Mouse (Mus musculus) forebrain, embryonic 14.5 days (tissue): ENCODE results near the gene Fam187b. TPM values are rescaled to one million over a fixed set of nuclear protein-coding genes. Genes with fewer than 3 reads are reported as not detected.
A peak's percentile ranks its signal among the peaks of the same experiment; 100 is the strongest.

Experiments
- ATAC-seq: fragments of 200-750 bp; cut with Nextera tagmentation; 2 replicates; pipeline ENCODE4 v1.8.0; 2017; ENCODE audit warnings: mild to moderate bottlenecking, moderate library complexity
- DNase-seq: peaks from one replicate; pipeline ENCODE4 v3.0.0-alpha.2; 2015; ENCODE audit warnings: low spot score
- H3K27ac ChIP-seq: fragments of 300-500 bp; sonication (generic); 2 replicates; pipeline ENCODE4 v1.5.1; 2014; ENCODE audit warnings: low read depth, mild to moderate bottlenecking, control low read depth, low read length, moderate library complexity
- H3K27me3 ChIP-seq: fragments of 300-500 bp; sonication (generic); replicated peaks from 2 replicates; pipeline ENCODE4 v1.6.1; 2014; ENCODE audit warnings: low read length, control low read depth, mixed read lengths; ENCODE audit not compliant: control insufficient read depth, insufficient read depth
- H3K36me3 ChIP-seq: fragments of 300-500 bp; sonication (generic); 2 replicates; pipeline ENCODE4 v1.6.1; 2014; ENCODE audit warnings: low read length, control low read depth; ENCODE audit not compliant: control insufficient read depth, insufficient read depth
- H3K4me1 ChIP-seq: fragments of 300-500 bp; sonication (generic); 2 replicates; pipeline ENCODE4 v1.6.1; 2014; ENCODE audit warnings: antibody characterized with exemption, low read length, control low read depth; ENCODE audit not compliant: control insufficient read depth, insufficient read depth
- H3K4me2 ChIP-seq: fragments of 300-500 bp; sonication (generic); 2 replicates; pipeline ENCODE4 v1.6.1; 2014; ENCODE audit warnings: mild to moderate bottlenecking, control low read depth, low read length
- H3K4me3 ChIP-seq: fragments of 300-500 bp; sonication (generic); 2 replicates; pipeline ENCODE4 v1.5.1; 2014; ENCODE audit warnings: low read depth, low read length, control low read depth
- H3K9ac ChIP-seq: fragments of 300-500 bp; sonication (generic); 2 replicates; pipeline ENCODE4 v1.6.1; 2014; ENCODE audit warnings: mild to moderate bottlenecking, low read length, control low read depth, moderate library complexity
- H3K9me3 ChIP-seq: fragments of 300-500 bp; sonication (generic); replicated peaks from 2 replicates; pipeline ENCODE4 v1.6.1; 2016; ENCODE audit warnings: low read length, control low read depth, mixed read lengths; ENCODE audit not compliant: control insufficient read depth
- WGBS: fragments of 180-500 bp; shearing (Covaris S2); extraction: QIAGEN DNeasy Blood & Tissue Kit; methylation state at CpG from one replicate; pipeline ENCODE4 v1.1.7; 2014; 5-methylcytosine and 5-hydroxymethylcytosine counted together
- polyA plus RNA-seq: library from polyadenylated mRNA; unstranded; fragments of >200 nt; fragmentation: Nextera tagmentation; extraction: Ambion mirVana; gene quantifications from 2 replicates; pipeline ENCODE4 v1.2.1, GENCODE M21; 2014

The Fam187b gene
- polyA plus RNA-seq, 1 experiment from 2014 or later = 0.20 TPM

DNA sequence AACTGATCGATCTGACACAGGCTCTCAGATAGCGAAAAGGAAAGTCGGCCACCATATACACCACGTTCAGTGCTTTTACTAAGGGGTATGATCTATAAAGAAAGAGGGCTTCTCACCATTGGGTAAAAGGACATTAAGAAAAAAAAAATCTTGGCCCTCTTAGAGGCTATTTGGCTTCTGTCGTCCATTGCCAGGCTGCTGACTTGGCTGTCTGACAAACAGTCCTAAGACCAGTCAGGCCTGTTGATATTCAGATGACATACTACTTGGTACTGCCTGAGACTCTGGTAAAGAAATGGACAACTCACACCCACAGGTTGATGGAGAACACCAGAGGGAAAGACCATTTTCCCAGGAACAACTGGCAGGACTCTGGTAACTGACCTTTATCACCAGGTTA lies 39.4 kb downstream of the Fam187b start:
- Histone ChIP-seq H3K4me1 (no peaks in the 10 kb centered on the region), H3K4me3 (no peak overlapping the region), H3K4me2 (no peak overlapping the region), H3K27ac (no peak overlapping the region), H3K27me3 (no peaks in the 10 kb centered on the region), H3K9ac (no peak overlapping the region), H3K36me3 (no peaks in the 10 kb centered on the region), H3K9me3 (no peaks in the 10 kb centered on the region)
- ATAC-seq (no peak), DNase-seq (no peak)
- WGBS = 87% methylated on average over 5 of the region's 5 CpGs

DNA sequence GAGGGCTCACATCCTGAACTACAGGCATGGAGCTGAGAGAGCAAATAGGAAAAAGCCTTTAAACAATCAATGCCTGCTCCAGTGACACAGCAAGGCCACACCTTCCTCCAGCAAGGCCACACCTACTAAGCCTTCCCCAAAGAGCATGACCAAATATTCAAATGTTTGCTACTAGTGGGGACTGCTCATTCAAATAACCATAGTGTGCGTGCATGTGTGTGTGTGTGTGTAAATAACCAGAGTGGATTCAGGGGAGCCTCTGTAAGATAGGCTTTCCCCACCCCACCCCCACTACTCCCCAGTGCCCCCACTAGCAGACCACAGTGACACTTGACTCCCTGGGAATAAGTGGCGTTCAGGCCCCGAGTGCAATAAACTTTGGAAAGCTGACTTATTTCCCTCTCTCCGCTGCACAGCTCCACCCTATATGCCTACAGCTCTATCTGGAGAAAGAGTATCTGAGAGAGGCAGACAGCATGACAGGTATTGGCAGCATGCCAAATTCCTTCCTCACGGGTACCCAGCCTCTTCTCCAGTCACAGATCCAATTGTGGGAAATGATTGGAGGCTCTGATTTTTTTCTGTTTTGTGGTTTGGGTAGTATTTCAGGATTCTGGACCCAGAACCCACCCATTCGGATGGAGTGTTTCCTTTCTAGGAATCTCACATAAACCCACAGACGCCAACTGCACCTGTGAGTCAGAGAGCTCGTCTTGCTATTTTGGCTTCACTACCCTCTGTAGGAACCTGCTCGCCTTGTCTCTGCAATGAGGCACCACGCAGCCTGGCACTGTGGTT lies 43.7 kb downstream of the Fam187b start:
- H3K27ac ChIP-seq = no peak overlapping the region
- DNase-seq (peak; percentile 75), ATAC-seq (no peak)
- H3K9me3 ChIP-seq = no peaks in the 10 kb centered on the region
- no peak overlapping the region for H3K9ac ChIP-seq
- H3K4me2 ChIP-seq = no peak overlapping the region
- H3K4me1 ChIP-seq = no peaks in the 10 kb centered on the region
- WGBS = 50% methylated on average over 10 of the region's 10 CpGs
- H3K4me3 ChIP-seq = no peak overlapping the region
- H3K36me3 ChIP-seq = no peaks in the 10 kb centered on the region
- no peaks in the 10 kb centered on the region for H3K27me3 ChIP-seq

DNA sequence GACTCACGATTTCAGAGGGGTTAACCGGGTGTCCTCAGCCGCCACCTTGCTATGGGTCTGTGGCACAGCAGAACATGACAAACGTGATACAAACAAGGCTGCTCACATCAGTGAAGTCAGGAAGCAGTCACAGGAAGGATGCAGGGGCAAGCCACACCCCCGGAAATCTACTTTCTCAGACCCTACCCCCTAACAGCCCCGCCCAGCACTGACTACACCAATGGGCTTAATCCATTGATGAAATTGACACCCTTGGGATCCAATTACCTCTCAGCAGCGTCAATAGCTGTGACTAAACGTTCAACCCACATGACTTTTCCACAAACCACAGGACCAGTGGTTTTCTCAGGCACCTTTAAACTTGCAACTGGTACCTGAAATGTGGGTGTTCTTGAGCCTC lies 55.0 kb downstream of the Fam187b start:
- no peak overlapping the region for H3K9ac ChIP-seq
- 79% methylated on average over 8 of the region's 8 CpGs for WGBS
- H3K4me2 ChIP-seq = no peak overlapping the region
- no peaks in the 10 kb centered on the region for H3K9me3 ChIP-seq
- H3K36me3 ChIP-seq = no peaks in the 10 kb centered on the region
- H3K27ac ChIP-seq = no peak overlapping the region
- no peak overlapping the region for H3K4me3 ChIP-seq
- ATAC-seq = no peak
- no peak for DNase-seq
- H3K27me3 ChIP-seq = no peaks in the 10 kb centered on the region
- H3K4me1 ChIP-seq = no peaks in the 10 kb centered on the region

DNA sequence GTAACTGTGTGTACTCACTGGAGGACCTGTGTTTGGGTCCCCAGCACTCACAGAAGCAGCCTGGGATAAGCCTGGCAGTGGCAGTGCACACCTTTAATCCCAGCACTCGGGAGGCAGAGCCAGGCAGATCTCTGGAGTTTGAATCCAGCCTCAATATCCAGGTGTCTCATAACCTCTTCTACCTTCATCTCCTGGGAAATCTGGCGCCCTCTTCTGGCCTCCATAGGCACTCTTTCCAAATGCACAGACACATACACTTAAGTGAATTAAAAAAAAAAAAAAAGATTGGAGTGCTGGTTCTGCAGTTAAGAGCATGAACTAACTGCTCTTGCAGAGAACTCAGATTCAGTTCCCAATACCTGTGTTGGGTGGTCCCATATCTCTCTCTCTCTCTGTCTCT lies 57.1 kb downstream of the Fam187b start:
- Histone ChIP-seq H3K27ac (no peak overlapping the region), H3K27me3 (no peaks in the 10 kb centered on the region), H3K9ac (no peak overlapping the region), H3K4me3 (no peak overlapping the region), H3K4me2 (no peak overlapping the region), H3K36me3 (no peaks in the 10 kb centered on the region), H3K9me3 (no peaks in the 10 kb centered on the region), H3K4me1 (no peaks in the 10 kb centered on the region)
- DNase-seq (no peak), ATAC-seq (no peak)
- WGBS = 71% methylated on average over 2 of the region's 2 CpGs

DNA sequence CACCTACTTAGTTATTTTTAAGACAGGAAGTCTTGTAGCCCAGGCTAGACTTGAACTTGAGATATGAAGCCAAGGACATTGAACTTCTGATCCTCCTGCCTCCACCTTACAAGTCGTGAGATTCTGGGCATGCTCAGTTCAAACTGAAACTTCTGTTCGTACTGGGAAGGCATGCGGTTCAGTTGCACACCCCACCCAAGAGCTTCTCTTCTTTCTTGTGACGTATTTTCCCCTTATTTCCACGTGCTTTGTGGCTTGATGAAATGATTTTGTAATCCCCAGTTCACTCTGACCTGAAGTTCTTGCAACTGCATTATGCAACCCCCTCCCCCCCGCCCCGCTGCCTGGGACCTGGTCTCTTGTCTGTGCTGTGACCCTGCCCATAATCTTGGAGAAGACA lies 58.1 kb downstream of the Fam187b start:
- H3K9me3 ChIP-seq = no peaks in the 10 kb centered on the region
- H3K4me1 ChIP-seq = no peaks in the 10 kb centered on the region
- no peaks in the 10 kb centered on the region for H3K36me3 ChIP-seq
- 85% methylated on average over 7 of the region's 7 CpGs for WGBS
- H3K9ac ChIP-seq = no peak overlapping the region
- ATAC-seq = no peak
- H3K27ac ChIP-seq = no peak overlapping the region
- no peak for DNase-seq
- no peak overlapping the region for H3K4me2 ChIP-seq
- H3K27me3 ChIP-seq = no peaks in the 10 kb centered on the region
- no peak overlapping the region for H3K4me3 ChIP-seq

DNA sequence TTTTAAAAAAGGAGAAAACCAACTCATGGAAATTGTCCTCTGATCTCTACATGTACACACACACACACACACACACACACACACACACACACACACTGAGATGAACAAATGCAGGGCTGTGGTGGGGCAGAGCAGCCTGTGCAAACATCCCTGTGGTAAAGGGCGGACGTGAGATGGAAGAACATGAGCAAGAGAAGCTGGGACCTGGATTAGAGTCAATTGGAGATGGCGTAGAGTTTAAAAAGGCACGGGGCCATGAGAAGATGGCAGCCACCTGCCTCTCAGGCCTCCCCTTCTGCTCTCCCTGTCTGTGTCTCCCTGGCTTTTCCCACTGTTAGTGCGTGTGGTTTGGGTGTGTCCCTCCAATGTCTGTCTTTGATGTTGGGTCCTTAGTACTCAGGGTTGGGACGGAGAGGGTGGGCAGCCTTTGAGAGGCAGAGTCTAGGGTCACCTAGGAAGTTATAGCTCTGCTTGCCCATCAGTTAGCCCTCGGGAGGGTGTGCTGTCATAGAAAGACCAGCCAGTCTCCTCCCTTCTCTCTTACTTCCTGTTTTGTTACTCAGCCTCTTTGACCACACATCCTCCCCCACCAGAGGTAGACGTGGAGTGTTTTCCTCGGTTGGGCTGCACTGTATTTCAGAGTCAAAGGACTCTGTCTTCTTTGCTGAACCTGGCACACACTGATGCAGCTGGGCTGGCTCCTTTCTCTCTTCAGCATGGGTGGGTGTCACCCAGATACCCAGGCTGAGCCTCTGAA lies 60.0 kb downstream of the Fam187b start:
- DNase-seq = no peak
- H3K9ac ChIP-seq = no peak overlapping the region

DNA sequence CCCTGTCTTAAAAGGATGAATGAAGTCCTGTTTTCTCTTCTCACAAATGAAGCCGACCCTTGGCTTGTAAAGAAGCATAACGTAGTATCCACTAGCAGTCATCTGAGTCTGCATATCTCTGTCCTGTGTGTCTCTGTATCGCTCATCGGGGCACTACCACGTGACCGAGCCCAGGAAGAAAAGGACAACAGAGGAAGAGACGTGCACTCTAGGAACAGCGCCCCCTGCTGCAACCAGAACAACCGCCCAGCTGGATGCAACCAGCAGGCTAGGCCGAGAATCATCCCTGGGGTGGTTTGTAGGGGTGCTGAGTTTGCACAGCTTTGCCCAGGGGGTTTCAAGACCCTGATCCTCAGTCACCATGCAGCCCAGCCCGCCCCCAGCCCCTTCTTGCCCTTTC lies 61.2 kb downstream of the Fam187b start:
- Histone ChIP-seq H3K27me3 (no peaks in the 10 kb centered on the region), H3K4me1 (no peaks in the 10 kb centered on the region), H3K4me3 (no peak overlapping the region), H3K27ac (no peak overlapping the region), H3K36me3 (no peaks in the 10 kb centered on the region), H3K4me2 (no peak overlapping the region), H3K9ac (no peak overlapping the region), H3K9me3 (no peaks in the 10 kb centered on the region)
- 64% methylated on average over 11 of the region's 11 CpGs for WGBS
- DNase-seq (no peak), ATAC-seq (no peak)

More for the DNA sequence above, 60.0 kb downstream of the Fam187b start:
- H3K9me3 ChIP-seq = no peaks in the 10 kb centered on the region
- H3K36me3 ChIP-seq = no peaks in the 10 kb centered on the region
- no peak overlapping the region for H3K27ac ChIP-seq
- 74% methylated on average over 9 of the region's 9 CpGs for WGBS
- no peaks in the 10 kb centered on the region for H3K4me1 ChIP-seq
- no peak for ATAC-seq
- H3K27me3 ChIP-seq = no peaks in the 10 kb centered on the region
- H3K4me2 ChIP-seq = no peak overlapping the region
- H3K4me3 ChIP-seq = no peak overlapping the region

DNA sequence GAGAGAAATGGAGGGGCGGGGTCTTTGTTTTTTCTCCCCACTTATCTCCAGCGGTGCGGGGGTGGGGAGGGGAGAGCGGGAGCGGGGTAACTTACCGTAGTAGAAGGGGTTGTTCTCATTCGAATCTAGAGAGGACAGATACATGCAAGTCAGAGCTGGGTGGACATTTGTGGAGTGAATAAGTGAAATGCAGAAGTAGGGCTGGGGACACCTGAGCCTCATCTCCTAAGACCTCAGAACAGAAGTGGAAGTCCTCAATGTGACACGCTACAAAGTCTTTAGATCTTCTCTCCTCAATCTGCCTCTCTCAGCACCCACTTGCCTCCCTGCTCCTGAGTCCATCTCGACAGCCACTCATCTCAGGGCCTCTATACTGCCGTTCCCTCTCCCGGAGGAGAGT lies 61.7 kb downstream of the Fam187b start:
- Histone ChIP-seq H3K4me1 (no peaks in the 10 kb centered on the region), H3K36me3 (no peaks in the 10 kb centered on the region), H3K9ac (no peak overlapping the region), H3K27ac (no peak overlapping the region), H3K27me3 (no peaks in the 10 kb centered on the region), H3K4me3 (no peak overlapping the region), H3K9me3 (no peaks in the 10 kb centered on the region), H3K4me2 (no peak overlapping the region)
- DNase-seq = no peak
- 86% methylated on average over 11 of the region's 11 CpGs for WGBS
- no peak for ATAC-seq

DNA sequence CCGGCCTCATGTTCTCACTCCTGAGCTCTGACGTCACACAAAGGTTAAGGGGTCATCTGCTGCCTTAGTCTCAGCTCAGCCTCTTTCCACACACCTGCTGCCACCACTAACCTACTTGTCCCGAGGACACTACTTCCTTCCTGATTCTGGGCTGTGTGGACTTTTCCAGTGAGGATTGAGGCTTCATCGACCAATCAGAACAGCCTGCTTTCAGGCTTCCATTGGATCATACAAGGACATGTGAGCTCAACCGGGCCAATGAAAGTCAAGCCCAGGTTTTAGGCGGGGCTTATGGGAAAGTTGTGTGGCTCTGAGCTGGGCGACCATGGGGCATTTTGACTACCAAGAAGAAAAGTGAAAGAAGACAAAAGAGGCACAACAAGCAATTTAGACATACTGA lies 63.3 kb downstream of the Fam187b start:
- WGBS = 87% methylated on average over 7 of the region's 7 CpGs
- Histone ChIP-seq H3K4me2 (no peak overlapping the region), H3K4me3 (no peak overlapping the region), H3K27ac (no peak overlapping the region), H3K27me3 (peaks cover 7% of the 10 kb centered on the region; the same call in 1 of the 2 replicates), H3K4me1 (no peaks in the 10 kb centered on the region), H3K9ac (no peak overlapping the region), H3K9me3 (no peaks in the 10 kb centered on the region), H3K36me3 (no peaks in the 10 kb centered on the region)
- no peak for DNase-seq
- no peak for ATAC-seq
